Mouse (Mus musculus) mouse embryonic stem cell (cell line): ENCODE results near the gene Cerkl.

Source experiments
- in situ Hi-C, 2 experiments: fragments of 300-500 bp; cut with MboI; formaldehyde crosslinking; loops; 1 replicate in 1 of 2; 3 replicates in 1 of 2; pipeline ENCODE4 v1.14.3; 2019 to 2020; ENCODE audit warnings: low sequenced_read_pairs in 2 of 2, low pct_unique_long_range_greater_than_20kb in 1 of 2, mixed read lengths in 1 of 2; ENCODE audit not compliant: unreplicated experiment in 1 of 2

Gene Cerkl

GRCm38 (mm10) chr2:79397107-79397506 is 59.5 kb downstream of the Cerkl start:
- in situ Hi-C loops, result no loop called here

DNA sequence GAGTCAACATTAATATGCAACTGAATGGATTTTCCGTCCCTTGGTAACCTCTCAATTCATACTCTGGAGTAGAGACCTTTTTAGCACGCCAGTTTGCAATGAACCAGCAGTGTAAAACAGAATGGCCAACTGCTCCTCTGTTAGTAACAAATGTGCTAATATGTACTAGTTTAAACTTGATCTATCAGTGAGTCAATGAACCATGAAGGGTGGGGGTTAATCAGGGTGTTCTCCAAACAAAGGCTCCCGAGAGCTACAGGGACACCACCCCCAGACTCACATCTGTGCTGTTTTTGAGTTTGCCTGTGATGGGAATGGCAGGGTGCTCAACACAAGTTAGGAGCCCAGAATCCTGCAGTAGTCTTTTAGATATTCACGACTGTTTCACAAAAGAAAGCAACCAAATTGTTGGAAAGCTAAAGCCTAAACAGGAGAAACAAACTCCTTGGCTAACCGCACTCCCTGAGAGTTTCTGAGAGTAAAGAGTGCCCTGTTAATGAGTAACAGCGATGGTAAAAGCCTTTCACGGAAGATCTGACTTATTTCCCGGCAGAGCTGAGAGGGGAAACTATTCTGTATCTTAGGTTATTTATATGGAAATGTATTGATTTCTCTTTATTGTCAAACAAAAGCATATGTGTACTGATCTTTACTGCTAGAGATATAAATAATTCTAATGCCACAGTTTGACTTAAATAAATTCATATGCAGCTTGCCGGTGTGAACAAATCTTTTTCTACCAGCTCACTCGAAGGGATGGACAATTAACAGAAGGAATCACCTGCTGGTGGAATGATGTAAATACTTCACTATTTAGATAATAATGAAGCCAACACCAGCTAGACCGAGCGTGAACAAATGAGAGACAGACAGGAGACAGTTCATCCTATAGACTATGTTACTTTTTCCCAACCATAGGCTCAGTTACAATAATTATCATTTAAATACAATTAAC is 77.2 kb downstream of the Cerkl start:
- in situ Hi-C loops, result no loop called here

DNA sequence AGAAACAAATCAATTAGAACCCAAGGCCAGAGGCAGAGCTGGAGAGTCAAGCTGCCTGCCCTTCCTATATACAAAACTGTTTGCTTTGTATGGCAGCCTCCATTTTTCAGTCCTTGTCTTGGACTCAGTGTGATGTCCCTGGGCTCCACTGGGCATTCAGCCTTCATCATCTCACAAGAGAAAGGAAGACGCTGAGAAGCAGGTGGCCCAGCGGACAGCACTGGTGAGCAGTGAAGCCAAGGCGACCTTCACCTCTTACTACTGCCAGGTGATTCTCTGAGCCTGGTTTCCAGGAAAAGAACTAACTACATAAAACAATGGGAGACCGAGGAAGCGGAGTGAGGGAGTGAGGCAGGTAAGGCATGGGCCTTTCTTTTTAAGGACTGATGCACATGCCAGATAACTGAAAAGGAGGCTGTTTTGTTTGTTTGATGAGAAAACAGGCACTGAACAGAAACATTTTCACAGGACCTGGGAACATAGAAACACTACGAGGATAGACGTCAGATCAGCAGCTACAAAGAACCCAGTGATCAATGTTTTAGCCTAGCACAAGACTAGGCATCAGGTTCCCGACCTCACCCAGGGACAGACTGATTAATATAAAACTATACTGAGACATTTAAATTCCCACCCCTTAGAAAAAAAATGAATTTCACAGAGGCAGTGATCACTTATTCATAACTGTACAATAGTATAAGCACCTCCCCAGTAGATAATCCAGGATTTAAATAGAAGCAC is 78.1 kb downstream of the Cerkl start:
- in situ Hi-C loops, result no loop called here

GRCm38 (mm10) chr2:79372486-79373200 is 83.9 kb downstream of the Cerkl start:
- in situ Hi-C loops, result loop anchor here (5.0 to 25.0 kb wide), 2 partner anchors 125 to 390 kb away; no protein-coding TSS in a partner anchor

GRCm38 (mm10) chr2:79372154-79372467 is 84.5 kb downstream of the Cerkl start:
- in situ Hi-C loops, result loop anchor here (5.0 to 25.0 kb wide), 2 partner anchors 125 to 390 kb away; no protein-coding TSS in a partner anchor

GRCm38 (mm10) chr2:79371326-79372153 is 85.0 kb downstream of the Cerkl start:
- in situ Hi-C loops, result loop anchor here (5.0 to 25.0 kb wide), 2 partner anchors 126 to 391 kb away; no protein-coding TSS in a partner anchor

DNA sequence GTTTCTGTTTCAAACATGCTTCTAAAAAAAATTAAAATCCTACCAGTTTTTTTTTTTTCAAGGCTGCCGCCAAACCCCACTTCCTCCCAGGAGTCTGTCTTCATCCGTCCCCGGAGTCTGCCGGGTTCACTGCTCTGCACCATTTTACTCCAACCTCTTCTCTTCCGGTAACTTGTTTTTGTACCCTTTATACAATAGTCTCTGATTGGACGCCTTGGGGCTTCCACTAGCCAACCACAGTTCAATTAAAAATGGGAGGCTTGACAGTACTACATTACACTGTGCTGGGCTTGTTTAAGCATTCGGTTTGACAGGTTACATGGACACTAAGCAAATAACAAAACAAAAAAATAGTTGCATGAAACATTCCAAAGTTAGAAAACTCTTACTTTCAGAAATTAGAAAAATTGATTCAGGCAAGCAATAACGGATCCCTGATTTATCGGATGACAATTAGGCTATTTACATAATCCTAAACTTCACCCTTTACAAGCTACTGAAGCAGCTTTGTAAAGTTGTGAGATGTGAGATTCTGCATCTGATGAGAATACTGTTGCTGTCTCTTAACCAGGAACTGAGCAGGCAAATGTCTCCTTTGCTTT is 85.8 kb downstream of the Cerkl start:
- in situ Hi-C loops, result loop anchor here (5.0 to 25.0 kb wide), 2 partner anchors 126 to 391 kb away; no protein-coding TSS in a partner anchor

GRCm38 (mm10) chr2:79369905-79370304 is 86.7 kb downstream of the Cerkl start:
- in situ Hi-C loops, result loop anchor here (5.0 to 25.0 kb wide), 2 partner anchors 127 to 392 kb away; no protein-coding TSS in a partner anchor

- in situ Hi-C loops, result loop anchor here in 1 of 2 experiments (5.0 to 25.0 kb wide), 2 partner anchors 128 to 393 kb away; no protein-coding TSS in a partner anchor
Measured at GRCm38 (mm10) chr2:79369061-79369524, 87.5 kb downstream of the Cerkl start.

- in situ Hi-C loops, result loop anchor here in 1 of 2 experiments (5.0 to 25.0 kb wide), 2 partner anchors 129 to 394 kb away; no protein-coding TSS in a partner anchor
Measured at GRCm38 (mm10) chr2:79368661-79369060, 87.9 kb downstream of the Cerkl start.

GRCm38 (mm10) chr2:79367451-79368450 is 88.8 kb downstream of the Cerkl start:
- in situ Hi-C loops, result loop anchor here in 1 of 2 experiments (5.0 to 25.0 kb wide), 2 partner anchors 130 to 395 kb away; no protein-coding TSS in a partner anchor

DNA sequence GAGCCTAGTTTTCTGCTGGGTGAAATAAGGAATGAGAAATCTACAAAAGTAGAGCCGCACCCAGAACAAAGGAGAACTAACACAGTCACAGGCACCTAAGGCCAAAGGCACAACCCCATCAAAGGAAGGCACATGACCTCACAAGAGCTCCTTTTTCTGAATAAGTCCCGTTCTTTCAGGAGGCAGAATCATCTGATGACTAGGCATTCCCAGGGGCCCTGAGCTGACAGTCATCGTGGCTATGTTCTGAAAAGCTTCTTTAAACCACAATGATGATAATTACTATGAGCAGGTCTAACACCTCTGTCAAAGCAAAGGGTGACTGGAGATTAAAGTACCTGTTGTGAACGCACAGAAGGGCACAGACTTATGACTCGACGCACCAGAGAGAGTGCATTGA is 92.7 kb downstream of the Cerkl start:
- in situ Hi-C loops, result loop anchor here in 1 of 2 experiments (25.0 kb wide), 1 partner anchor 398 kb away; no protein-coding TSS in a partner anchor

- in situ Hi-C loops, result loop anchor here in 1 of 2 experiments (25.0 kb wide), 1 partner anchor 400 kb away; no protein-coding TSS in a partner anchor
Measured at GRCm38 (mm10) chr2:79362029-79362428, 94.6 kb downstream of the Cerkl start.

GRCm38 (mm10) chr2:79357835-79358234 is 98.8 kb downstream of the Cerkl start:
- in situ Hi-C loops, result loop anchor here in 1 of 2 experiments (25.0 kb wide), 1 partner anchor 404 kb away; no protein-coding TSS in a partner anchor

- in situ Hi-C loops, result loop anchor here in 1 of 2 experiments (25.0 kb wide), 1 partner anchor 408 kb away; no protein-coding TSS in a partner anchor
Measured at GRCm38 (mm10) chr2:79354773-79355172, 101.8 kb downstream of the Cerkl start.
